Mouse (Mus musculus): Measurements from ENCODE around the gene Mitf.

DNA sequence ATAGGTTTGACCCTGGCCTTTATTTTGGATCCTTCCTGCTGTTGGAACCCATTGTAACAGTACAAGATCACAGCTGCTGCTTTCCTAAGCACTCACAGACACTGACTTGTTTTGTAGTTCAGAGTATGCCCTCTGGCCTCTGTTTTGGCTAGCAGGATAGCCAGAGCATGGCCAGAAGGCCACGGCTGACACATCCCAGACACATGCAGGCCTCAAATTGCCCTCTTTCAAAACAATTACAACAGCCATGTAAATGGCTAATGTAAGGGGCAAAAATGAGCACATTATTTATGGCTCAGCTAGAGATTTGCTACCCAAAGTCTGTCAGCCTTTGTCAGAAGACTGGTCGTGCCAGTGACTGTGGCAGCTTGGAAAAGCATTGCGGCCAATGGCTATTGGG lies 78.8 kb downstream of the Mitf start:
- TF ChIP-seq TAL1 (IDR thresholded peaks at IDR 0.05; ENCODE audit: low read length) (no peak), GATA1 (IDR thresholded peaks at IDR 0.05; ENCODE audit: low read length) (no peak)
